Mouse (Mus musculus) ES-E14 (cell line): ENCODE results near the gene Ttll3. TPM values are rescaled to one million over a fixed set of nuclear protein-coding genes. Genes with fewer than 3 reads are reported as not detected.
A peak's percentile ranks its signal among the peaks of the same experiment; 100 is the strongest.

Source experiments
- DNase-seq: peaks from one replicate; pipeline ENCODE4 v3.0.0-alpha.2; 2013; ENCODE audit warnings: low read depth, low spot score
- H3K27ac ChIP-seq: 2 replicates; pipeline ENCODE4 v1.5.1; 2012; ENCODE audit warnings: low read depth, mild to moderate bottlenecking, low read length, moderate library complexity, mixed read lengths; ENCODE audit not compliant: poor library complexity, insufficient read depth, severe bottlenecking
- H3K36me3 ChIP-seq: 2 replicates; pipeline ENCODE4 v1.6.1; 2012; ENCODE audit warnings: mild to moderate bottlenecking, low read length, moderate library complexity, mixed read lengths; ENCODE audit not compliant: control insufficient read depth, poor library complexity, insufficient read depth, severe bottlenecking
- H3K4me1 ChIP-seq, 2 experiments: fragments of 150-350 bp in 1 of 2; sonication (generic) in 1 of 2; 2 replicates each; pipeline ENCODE4 v1.6.1; 2012; ENCODE audit warnings: low read length in 2 of 2, mild to moderate bottlenecking in 1 of 2, mixed read lengths in 1 of 2; ENCODE audit not compliant: control insufficient read depth in 2 of 2, insufficient read depth in 2 of 2, poor library complexity in 1 of 2
- H3K4me3 ChIP-seq, 2 experiments: fragments of 150-350 bp in 1 of 2; sonication (generic) in 1 of 2; 2 replicates each; pipeline ENCODE4 v1.5.1; 2012; ENCODE audit warnings: low read length in 2 of 2, low read depth in 1 of 2, mild to moderate bottlenecking in 1 of 2, mixed read lengths in 1 of 2; ENCODE audit not compliant: insufficient read depth in 1 of 2, poor library complexity in 1 of 2, severe bottlenecking in 1 of 2
- H3K9ac ChIP-seq: 2 replicates; pipeline ENCODE4 v1.6.1; 2012; ENCODE audit warnings: low read depth, mild to moderate bottlenecking, low read length, mixed read lengths; ENCODE audit not compliant: poor library complexity, insufficient read depth, severe bottlenecking
- H3K9me3 ChIP-seq: fragments of 150-350 bp; sonication (generic); 2 replicates; pipeline ENCODE4 v1.6.1; 2012; ENCODE audit warnings: low read depth, mild to moderate bottlenecking, low read length; ENCODE audit not compliant: control insufficient read depth, insufficient read depth
- CHD2 ChIP-seq: IDR thresholded peaks from 2 replicates; pipeline ENCODE4 v1.6.1; 2014; ENCODE audit warnings: mild to moderate bottlenecking, low read depth, low read length, inconsistent platforms
- HCFC1 ChIP-seq: IDR thresholded peaks from 2 replicates; pipeline ENCODE4 v1.6.1; 2012; ENCODE audit warnings: low read length, inconsistent platforms, borderline replicate concordance; ENCODE audit not compliant: insufficient read depth
- MAFK ChIP-seq: IDR thresholded peaks from 2 replicates; pipeline ENCODE4 v1.6.1; 2014; ENCODE audit warnings: mild to moderate bottlenecking, low read depth, low read length, inconsistent platforms; ENCODE audit not compliant: insufficient read depth
- ZC3H11A ChIP-seq: IDR thresholded peaks from 2 replicates; pipeline ENCODE4 v1.6.1; 2012; ENCODE audit warnings: low read depth, mild to moderate bottlenecking, inconsistent platforms, low read length, borderline replicate concordance
- ZNF384 ChIP-seq: IDR thresholded peaks from 2 replicates; pipeline ENCODE4 v1.6.1; 2012; ENCODE audit warnings: low read depth, low read length, inconsistent platforms
- in situ Hi-C, 2 experiments: fragments of 600-800 bp; cut with MboI; formaldehyde crosslinking; loops; one replicate each; pipeline ENCODE4 v1.15.1; 2025; ENCODE audit warnings: low sequenced_read_pairs in 2 of 2, inconsistent platforms in 1 of 2; ENCODE audit not compliant: unreplicated experiment in 2 of 2
- total RNA-seq: library from RNA; depleted of rRNA; stranded (reverse); fragments of 300-350 nt; gene quantifications from 2 replicates; pipeline ENCODE4 v1.2.3, GENCODE M21; 2012

Gene Ttll3
- total RNA-seq, 1 experiment, result 5.3 TPM

GRCm38 (mm10) chr6:113344321-113344720 is 44.7 kb upstream of the Ttll3 start:
- Histone ChIP-seq H3K4me3 (peak overlapping the region in 1 of 2 experiments; percentile 69; a peak in 2 of 4 replicates), H3K9me3 (no peaks in the 10 kb centered on the region), H3K4me1 (peaks cover 4 to 15% of the 10 kb centered on the region in 2 experiments; a peak in 3 of 4 replicates), H3K27ac (no peak overlapping the region), H3K36me3 (no peaks in the 10 kb centered on the region), H3K9ac (no peak overlapping the region)
- in situ Hi-C loops, result no loop called here
- DNase-seq, result no peak
- TF ChIP-seq MAFK, result no peak
- no peak for TF ChIP-seq ZC3H11A
- TF ChIP-seq HCFC1, result no peak
- TF ChIP-seq CHD2, result no peak
- no peak for TF ChIP-seq ZNF384

- DNase-seq, result no peak
- H3K4me1 ChIP-seq, result peaks cover 12 to 18% of the 10 kb centered on the region in 2 experiments
- no peak overlapping the region for H3K27ac ChIP-seq
- no peak overlapping the region for H3K4me3 ChIP-seq
- H3K36me3 ChIP-seq, result no peaks in the 10 kb centered on the region
- in situ Hi-C loops, result no loop called here
- TF ChIP-seq HCFC1, result no peak
- no peak for TF ChIP-seq MAFK
- no peak for TF ChIP-seq ZNF384
- TF ChIP-seq ZC3H11A, result no peak
- TF ChIP-seq CHD2, result no peak
- H3K9me3 ChIP-seq, result no peaks in the 10 kb centered on the region
- H3K9ac ChIP-seq, result no peak overlapping the region
Observed at GRCm38 (mm10) chr6:113346897-113347296, 42.2 kb upstream of the Ttll3 start.

GRCm38 (mm10) chr6:113350538-113350937 is 38.5 kb upstream of the Ttll3 start:
- Histone ChIP-seq H3K36me3 (no peaks in the 10 kb centered on the region), H3K4me1 (peaks cover 5 to 8% of the 10 kb centered on the region in 2 experiments), H3K4me3 (no peak overlapping the region), H3K9ac (no peak overlapping the region), H3K9me3 (no peaks in the 10 kb centered on the region), H3K27ac (peak overlapping the region; percentile 71; the same call in 1 of the 2 replicates)
- in situ Hi-C loops, result no loop called here
- TF ChIP-seq ZC3H11A, result no peak
- TF ChIP-seq ZNF384, result no peak
- TF ChIP-seq CHD2, result no peak
- TF ChIP-seq MAFK, result no peak
- TF ChIP-seq HCFC1, result no peak
- DNase-seq, result no peak

DNA sequence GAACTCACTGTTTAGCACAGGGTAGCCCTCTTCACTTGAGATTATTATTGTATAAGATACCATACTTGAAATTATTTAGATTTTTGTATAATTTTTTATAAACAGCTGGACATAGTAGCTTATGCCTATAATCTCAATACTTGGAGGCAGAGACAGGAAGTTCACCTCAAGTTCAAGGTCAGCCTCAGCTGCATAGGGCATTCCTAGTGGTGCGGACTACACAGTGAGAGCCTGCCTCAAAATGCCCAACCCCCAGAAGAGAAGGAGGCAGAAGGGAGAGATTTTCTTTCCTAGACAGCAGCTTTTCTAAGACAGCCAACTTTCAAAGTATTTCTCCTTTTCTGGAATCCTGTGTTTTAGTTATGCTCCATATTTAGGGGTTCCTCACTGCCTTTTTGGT is 37.9 kb upstream of the Ttll3 start:
- in situ Hi-C loops, result no loop called here
- TF ChIP-seq HCFC1 (no peak), CHD2 (no peak), ZNF384 (no peak), ZC3H11A (no peak), MAFK (no peak)
- DNase-seq, result no peak
- H3K36me3 ChIP-seq, result no peaks in the 10 kb centered on the region
- H3K9ac ChIP-seq, result no peak overlapping the region
- no peak overlapping the region for H3K4me3 ChIP-seq
- H3K27ac ChIP-seq, result peak overlapping the region; percentile 13; the same call in 1 of the 2 replicates
- H3K4me1 ChIP-seq, result peaks cover 5 to 8% of the 10 kb centered on the region in 2 experiments
- no peaks in the 10 kb centered on the region for H3K9me3 ChIP-seq
